Mouse (Mus musculus) liver, embryonic 16.5 days (tissue): Measurements from ENCODE around the gene Acin1. TPM values are rescaled to one million over a fixed set of nuclear protein-coding genes. Genes with fewer than 3 reads are reported as not detected.

Experiments
- ATAC-seq: fragments of 200-750 bp; cut with Nextera tagmentation; 2 replicates; pipeline ENCODE4 v1.8.0; 2017; ENCODE audit warnings: low read depth, mild to moderate bottlenecking, moderate number of reproducible peaks, moderate library complexity
- H3K27ac ChIP-seq: fragments of 300-500 bp; sonication (generic); 2 replicates; pipeline ENCODE4 v1.5.1; 2014; ENCODE audit warnings: mild to moderate bottlenecking, low read length
- H3K27me3 ChIP-seq: fragments of 300-500 bp; sonication (generic); 2 replicates; pipeline ENCODE4 v1.6.1; 2014; ENCODE audit warnings: low read depth, low read length, mixed read lengths; ENCODE audit not compliant: control insufficient read depth, insufficient read depth
- H3K36me3 ChIP-seq: fragments of 300-500 bp; sonication (generic); 2 replicates; pipeline ENCODE4 v1.6.1; 2014; ENCODE audit warnings: mild to moderate bottlenecking; ENCODE audit not compliant: control insufficient read depth, insufficient read depth
- H3K4me1 ChIP-seq: fragments of 300-500 bp; sonication (generic); 2 replicates; pipeline ENCODE4 v1.6.1; 2014; ENCODE audit warnings: low read depth, low read length, mixed read lengths; ENCODE audit not compliant: control insufficient read depth
- H3K4me2 ChIP-seq: fragments of 300-500 bp; sonication (generic); 2 replicates; pipeline ENCODE4 v1.6.1; 2014; ENCODE audit warnings: low read depth, low read length, mixed read lengths
- H3K4me3 ChIP-seq: fragments of 300-500 bp; sonication (generic); 2 replicates; pipeline ENCODE4 v1.5.1; 2014; ENCODE audit warnings: low read depth, mild to moderate bottlenecking, low read length
- H3K9ac ChIP-seq: fragments of 300-500 bp; sonication (generic); 2 replicates; pipeline ENCODE4 v1.6.1; 2014; ENCODE audit warnings: low read depth, low read length
- H3K9me3 ChIP-seq: fragments of 300-500 bp; sonication (generic); replicated peaks from 2 replicates; pipeline ENCODE4 v1.6.1; 2016; ENCODE audit warnings: low read length; ENCODE audit not compliant: control insufficient read depth
- WGBS: fragments of 180-500 bp; shearing (Covaris S2); extraction: QIAGEN DNeasy Blood & Tissue Kit; methylation state at CpG from one replicate; pipeline ENCODE4 v1.1.7; 2014; ENCODE audit not compliant: insufficient replicate concordance; 5-methylcytosine and 5-hydroxymethylcytosine counted together
- polyA plus RNA-seq: library from polyadenylated mRNA; unstranded; fragments of >200 nt; fragmentation: Nextera tagmentation; extraction: Ambion mirVana; gene quantifications from 2 replicates; pipeline ENCODE4 v1.2.1, GENCODE M21; 2015

Gene Acin1
- polyA plus RNA-seq, 1 experiment from 2014 or later, result 43.5 TPM

DNA sequence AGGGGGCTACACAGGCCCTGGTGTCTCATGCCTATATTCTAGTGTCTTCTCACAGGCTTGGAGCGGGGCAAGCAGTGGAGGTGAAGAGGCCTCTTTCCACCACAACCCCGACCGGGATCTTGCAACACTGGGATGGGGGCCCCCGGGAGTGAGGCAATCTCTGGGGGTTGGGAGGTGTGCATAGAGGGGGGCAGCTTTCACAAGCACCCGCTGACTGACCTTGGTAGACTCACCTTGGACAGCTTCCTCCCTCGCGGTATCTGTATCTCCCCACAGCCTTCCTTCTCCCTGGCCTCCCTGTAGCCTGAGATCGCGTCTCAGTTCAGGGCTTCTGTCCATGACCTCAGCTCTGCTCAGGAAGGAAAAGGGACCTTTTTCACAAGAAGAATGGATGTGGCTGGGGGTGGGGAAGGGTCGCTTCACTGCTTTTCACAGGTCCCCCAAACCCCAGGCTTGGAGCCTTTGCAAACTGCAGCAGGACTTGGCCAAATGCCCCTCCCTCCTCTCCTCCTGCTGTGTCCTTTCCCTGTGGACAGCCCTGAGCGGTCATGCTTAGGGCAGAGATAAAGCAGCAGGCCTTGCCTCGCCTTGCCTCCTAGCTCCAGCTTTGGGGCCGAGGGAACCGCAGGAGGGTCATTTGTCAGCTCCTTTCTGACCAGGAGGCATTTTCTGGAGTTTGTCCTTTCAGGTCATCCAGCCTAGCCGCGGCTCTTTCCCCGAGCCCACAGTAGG lies 20.0 kb upstream of the Acin1 start:
- no peak overlapping the region for H3K4me3 ChIP-seq
- WGBS, result 19% methylated on average over 17 of the region's 17 CpGs
- H3K36me3 ChIP-seq, result no peaks in the 10 kb centered on the region
- peaks cover 23% of the 10 kb centered on the region for H3K4me1 ChIP-seq
- H3K9ac ChIP-seq, result no peak overlapping the region
- H3K27ac ChIP-seq, result peak overlapping the region; percentile 64
- no peak for ATAC-seq
- peak overlapping the region; percentile 45 for H3K4me2 ChIP-seq
- H3K27me3 ChIP-seq, result peaks cover 29% of the 10 kb centered on the region
- H3K9me3 ChIP-seq, result no peaks in the 10 kb centered on the region

DNA sequence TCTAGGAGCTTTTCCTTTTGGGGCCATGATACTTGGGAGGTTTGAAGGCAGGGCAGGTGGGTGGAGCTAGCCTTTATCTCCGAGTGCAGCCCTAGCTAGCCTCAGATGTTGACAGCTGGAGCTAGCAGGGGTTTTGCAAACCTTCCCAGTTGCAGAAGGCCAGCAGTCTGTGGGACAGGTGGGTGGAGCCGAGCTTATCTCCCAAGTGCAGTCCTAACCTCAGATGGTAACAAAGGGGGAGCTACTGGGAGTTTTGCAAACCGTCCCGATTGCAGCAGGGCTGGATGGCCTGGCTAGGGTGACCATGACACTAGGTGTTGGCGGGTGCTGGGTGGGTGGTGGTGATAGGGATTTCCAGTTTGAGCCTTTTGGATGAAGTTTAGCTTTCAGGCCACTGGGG lies 19.1 kb upstream of the Acin1 start:
- peak; percentile 97 for ATAC-seq
- Histone ChIP-seq H3K27me3 (peaks cover 29% of the 10 kb centered on the region), H3K4me2 (peak overlapping the region; percentile 45), H3K36me3 (no peaks in the 10 kb centered on the region), H3K9ac (no peak overlapping the region; the same call in 1 of the 2 replicates), H3K4me1 (peaks cover 26% of the 10 kb centered on the region), H3K27ac (peak overlapping the region; percentile 66), H3K4me3 (peak overlapping the region; percentile 16; the same call in 1 of the 2 replicates), H3K9me3 (no peaks in the 10 kb centered on the region)
- WGBS, result 4% methylated on average over 5 of the region's 5 CpGs

DNA sequence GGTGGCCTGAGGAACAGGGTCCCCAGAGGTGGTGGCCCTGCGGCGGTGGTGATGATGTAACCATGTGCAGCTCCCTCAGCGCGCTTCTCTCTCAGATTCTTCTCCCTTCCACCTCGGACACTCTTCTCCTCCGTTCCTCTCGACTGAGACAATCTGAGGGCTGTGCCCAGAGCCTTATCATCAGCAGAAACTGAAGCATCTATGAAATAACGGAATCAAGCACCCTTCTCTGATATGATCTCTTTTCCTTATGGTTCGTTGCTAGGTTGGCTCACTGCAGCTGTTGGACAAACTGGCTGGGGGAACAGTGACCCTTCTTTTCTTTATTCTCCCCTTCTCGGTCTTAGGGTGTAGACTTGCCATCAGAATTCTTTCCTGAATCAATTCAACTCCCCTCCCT lies 16.5 kb upstream of the Acin1 start:
- Histone ChIP-seq H3K9ac (no peak overlapping the region), H3K36me3 (no peaks in the 10 kb centered on the region), H3K27ac (no peak overlapping the region), H3K27me3 (peaks cover 29% of the 10 kb centered on the region), H3K4me1 (peaks cover 26% of the 10 kb centered on the region), H3K9me3 (no peaks in the 10 kb centered on the region), H3K4me3 (no peak overlapping the region), H3K4me2 (no peak overlapping the region)
- 25% methylated on average over 10 of the region's 10 CpGs for WGBS
- ATAC-seq, result no peak

DNA sequence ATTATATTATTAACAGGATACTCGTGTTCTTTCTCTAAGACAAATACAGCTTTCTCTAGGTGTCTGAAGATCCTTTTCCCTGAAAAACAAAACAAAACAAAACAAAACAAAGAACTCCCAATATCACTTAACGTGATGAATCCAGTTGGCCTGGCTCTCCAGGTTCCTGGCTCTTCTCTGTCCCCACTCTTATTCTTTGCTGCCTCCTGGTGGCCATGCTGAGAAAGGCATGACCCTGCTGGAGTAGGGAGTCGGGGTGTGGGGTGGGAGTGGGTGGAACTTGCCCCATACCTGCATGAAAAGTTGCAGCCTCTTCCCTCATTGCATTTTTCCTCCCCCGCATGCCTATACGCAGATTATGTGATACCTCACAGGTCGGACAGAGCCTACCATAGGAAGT lies 14.6 kb upstream of the Acin1 start:
- no peak overlapping the region for H3K4me2 ChIP-seq
- peaks cover 18% of the 10 kb centered on the region for H3K4me1 ChIP-seq
- peaks cover 13% of the 10 kb centered on the region for H3K27me3 ChIP-seq
- H3K4me3 ChIP-seq, result no peak overlapping the region
- no peaks in the 10 kb centered on the region for H3K9me3 ChIP-seq
- H3K9ac ChIP-seq, result no peak overlapping the region
- 13% methylated on average over 6 of the region's 6 CpGs for WGBS
- H3K27ac ChIP-seq, result no peak overlapping the region
- no peak for ATAC-seq
- H3K36me3 ChIP-seq, result no peaks in the 10 kb centered on the region

DNA sequence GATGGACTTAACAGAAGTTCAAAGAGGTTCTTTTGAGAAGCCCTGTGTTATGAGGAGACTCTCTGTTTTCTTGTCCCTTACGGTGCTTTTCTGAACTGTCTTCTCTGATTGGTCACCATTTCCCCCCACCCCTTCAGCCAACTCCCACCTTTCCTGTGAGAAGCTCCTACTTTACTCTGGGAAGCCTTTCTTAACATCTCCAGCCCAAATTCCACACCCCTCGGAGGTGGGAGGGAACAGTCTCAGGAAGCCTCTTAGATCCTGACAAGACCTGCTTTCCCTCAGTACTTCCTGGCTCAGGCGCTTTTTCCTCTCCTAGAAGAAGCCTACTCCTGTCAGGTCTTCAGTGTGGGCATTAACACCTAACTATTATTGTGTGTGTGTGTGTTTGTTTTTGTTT lies 12.9 kb upstream of the Acin1 start:
- 57% methylated on average over 3 of the region's 3 CpGs for WGBS
- no peak for ATAC-seq

DNA sequence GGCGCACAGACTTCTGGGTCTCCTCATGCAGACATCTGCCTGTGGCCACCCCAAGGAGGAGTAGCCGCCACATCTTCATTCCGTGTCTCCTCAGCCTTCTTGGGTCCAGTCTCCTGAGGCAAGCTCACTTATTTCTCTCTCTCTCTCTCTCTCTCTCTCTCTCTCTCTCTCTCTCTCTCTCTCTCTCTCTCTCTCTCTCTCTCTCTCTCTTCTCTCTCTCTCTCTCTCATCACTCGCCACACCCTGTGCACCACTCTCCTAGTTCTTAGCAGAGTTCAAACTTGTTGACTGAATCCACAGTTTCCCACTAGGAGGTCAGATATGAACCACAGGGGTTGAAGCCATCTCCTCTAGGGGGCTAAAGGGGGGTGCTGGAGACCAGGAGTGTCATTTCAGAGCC lies 12.0 kb upstream of the Acin1 start, which contains the start of gene Gm29776:
TSS of gene Gm29776 (minus strand) at position 101 of the 400 bp plus-strand sequence.
- no peak within 1 kb of the TSS for H3K9ac ChIP-seq
- H3K27me3 ChIP-seq, result peaks cover 13% of the 10 kb centered on the region
- H3K36me3 ChIP-seq, result no peaks in the 10 kb centered on the region
- ATAC-seq, result no peak
- no peak within 1 kb of the TSS for H3K27ac ChIP-seq
- H3K4me2 ChIP-seq, result no peak within 1 kb of the TSS
- H3K4me1 ChIP-seq, result peaks cover 3% of the 10 kb centered on the region
- no peaks in the 10 kb centered on the region for H3K9me3 ChIP-seq
- 76% methylated on average over 4 of the region's 4 CpGs for WGBS
- H3K4me3 ChIP-seq, result no peak within 1 kb of the TSS

More for the DNA sequence above, 12.9 kb upstream of the Acin1 start:
- Histone ChIP-seq H3K4me3 (no peak overlapping the region), H3K4me1 (peaks cover 3% of the 10 kb centered on the region), H3K4me2 (no peak overlapping the region), H3K36me3 (no peaks in the 10 kb centered on the region), H3K9me3 (no peaks in the 10 kb centered on the region), H3K27me3 (peaks cover 13% of the 10 kb centered on the region), H3K27ac (no peak overlapping the region), H3K9ac (no peak overlapping the region)

DNA sequence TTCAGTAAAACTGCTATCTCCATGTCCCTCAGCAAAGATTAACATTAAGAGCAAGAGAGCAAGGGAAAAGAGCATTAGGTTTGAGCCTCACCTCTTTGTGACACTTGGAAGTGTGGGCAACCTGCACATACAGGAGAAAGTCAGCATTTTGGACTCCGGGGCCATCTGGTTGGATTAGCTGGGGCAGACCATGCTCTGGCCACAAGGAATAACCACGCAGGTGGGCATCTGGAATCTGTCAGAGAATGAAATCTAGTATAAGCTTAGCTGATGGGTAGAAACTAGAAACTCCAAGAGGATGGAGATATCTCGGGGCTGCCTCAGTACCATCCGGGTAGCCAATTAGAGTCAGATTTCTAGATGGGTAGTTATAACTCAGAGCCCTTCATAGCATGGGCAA lies 10.0 kb upstream of the Acin1 start:
- H3K4me3 ChIP-seq, result no peak overlapping the region
- no peak for ATAC-seq
- H3K27ac ChIP-seq, result no peak overlapping the region
- 61% methylated on average over 4 of the region's 4 CpGs for WGBS
- no peaks in the 10 kb centered on the region; the same call in 1 of the 2 replicates for H3K27me3 ChIP-seq
- H3K9me3 ChIP-seq, result no peaks in the 10 kb centered on the region
- H3K4me2 ChIP-seq, result no peak overlapping the region
- peaks cover 3% of the 10 kb centered on the region for H3K4me1 ChIP-seq
- no peak overlapping the region for H3K9ac ChIP-seq
- H3K36me3 ChIP-seq, result no peaks in the 10 kb centered on the region

DNA sequence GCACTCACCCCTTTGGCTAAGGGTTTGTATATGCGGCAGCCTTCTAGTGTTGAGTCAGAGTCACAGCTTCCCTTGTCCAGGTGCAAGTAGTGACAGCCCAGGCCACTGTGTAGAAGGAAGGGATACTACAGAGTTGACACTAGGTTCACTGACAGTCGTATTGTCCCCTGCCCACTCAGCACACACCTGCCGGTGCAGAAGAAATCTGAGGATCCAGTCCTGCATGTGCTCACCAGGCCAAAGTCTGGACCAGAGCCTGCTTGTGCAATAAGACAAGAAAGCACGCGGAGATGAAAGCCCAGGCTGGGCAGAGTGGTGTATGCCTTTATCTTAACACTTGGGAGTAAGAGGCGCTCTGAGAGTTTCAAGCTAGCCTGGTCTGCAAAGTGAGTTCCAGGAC lies 8.3 kb upstream of the Acin1 start:
- ATAC-seq, result no peak
- WGBS, result 67% methylated on average over 6 of the region's 6 CpGs

DNA sequence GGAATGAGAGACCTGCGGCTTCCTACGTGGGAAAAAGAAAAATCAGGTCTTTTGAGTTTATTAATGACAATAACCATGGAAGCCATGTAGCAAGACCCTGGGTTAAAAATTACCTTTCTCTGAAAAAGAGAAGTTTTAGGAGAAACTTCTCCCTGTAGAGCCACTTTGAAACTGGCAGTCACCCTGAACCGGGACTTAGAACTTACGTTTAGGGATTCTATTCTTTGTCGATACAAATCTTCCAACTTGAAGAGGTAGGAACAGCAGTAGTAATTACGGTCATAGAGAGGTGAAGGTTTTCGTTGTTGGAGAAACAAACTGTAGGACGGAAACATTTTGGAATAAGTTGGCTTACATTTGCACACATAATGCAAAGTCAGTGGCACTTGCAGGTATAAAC lies 520 bp upstream of the Acin1 start:
- Histone ChIP-seq H3K4me3 (peak overlapping the region; percentile 79), H3K9ac (peak overlapping the region; percentile 98), H3K4me1 (peaks cover 17% of the 10 kb centered on the region), H3K9me3 (no peaks in the 10 kb centered on the region), H3K4me2 (peak overlapping the region; percentile 78), H3K27me3 (no peaks in the 10 kb centered on the region), H3K36me3 (peaks cover 24% of the 10 kb centered on the region), H3K27ac (peak overlapping the region; percentile 100)
- 3% methylated on average over 8 of the region's 8 CpGs for WGBS
- no peak for ATAC-seq

More for the DNA sequence above, 8.3 kb upstream of the Acin1 start:
- no peak overlapping the region for H3K4me3 ChIP-seq
- no peak overlapping the region for H3K27ac ChIP-seq
- H3K4me2 ChIP-seq, result no peak overlapping the region
- H3K9ac ChIP-seq, result no peak overlapping the region
- peaks cover 10% of the 10 kb centered on the region for H3K36me3 ChIP-seq
- no peaks in the 10 kb centered on the region for H3K9me3 ChIP-seq
- no peaks in the 10 kb centered on the region; the same call in 1 of the 2 replicates for H3K4me1 ChIP-seq
- H3K27me3 ChIP-seq, result no peaks in the 10 kb centered on the region; the same call in 1 of the 2 replicates
